Mouse (Mus musculus) spleen, postnatal 4 days (tissue): ENCODE results near the gene Anks1.
"Not testable (repeated sequence)": the region's sequence is repeated elsewhere in the genome, so short reads cannot be mapped to it uniquely, and the experiment has no call there.

Experiments used
- DNase-seq, 2 experiments: peaks; one replicate each; pipeline ENCODE4 v3.0.0; 2022; ENCODE audit warnings: low spot score in 2 of 2

The Anks1 gene

GRCm38 (mm10) chr17:27996320-27996719 is 87.2 kb downstream of the Anks1 start:
- DNase-seq = no peak

- no peak for DNase-seq
These were observed 88.1 kb downstream of the Anks1 start for GRCm38 (mm10) chr17:27997212-27997611.

GRCm38 (mm10) chr17:27999683-28000273 is 90.7 kb downstream of the Anks1 start:
- not testable (repeated sequence) for DNase-seq

GRCm38 (mm10) chr17:28000389-28000788 is 91.3 kb downstream of the Anks1 start:
- DNase-seq = no peak

- DNase-seq = no peak
These were observed 91.7 kb downstream of the Anks1 start for GRCm38 (mm10) chr17:28000851-28001250.

GRCm38 (mm10) chr17:28005393-28005792 is 96.3 kb downstream of the Anks1 start:
- DNase-seq = no peak

GRCm38 (mm10) chr17:28006208-28006607 is 97.1 kb downstream of the Anks1 start:
- no peak for DNase-seq

GRCm38 (mm10) chr17:28006611-28007010 is 97.5 kb downstream of the Anks1 start:
- DNase-seq = no peak

GRCm38 (mm10) chr17:28007179-28007811 is 98.2 kb downstream of the Anks1 start:
- DNase-seq = peak in 1 of 2 experiments; percentile 31

- peak; percentile 28 to 75 for DNase-seq
These were observed 98.9 kb downstream of the Anks1 start for GRCm38 (mm10) chr17:28007857-28008564.

GRCm38 (mm10) chr17:28008565-28008981 is 99.5 kb downstream of the Anks1 start:
- DNase-seq = no peak

- DNase-seq = no peak
These were observed 100.1 kb downstream of the Anks1 start for GRCm38 (mm10) chr17:28009066-28009715.

- DNase-seq = no peak
These were observed 100.6 kb downstream of the Anks1 start for GRCm38 (mm10) chr17:28009716-28010114.

GRCm38 (mm10) chr17:28010925-28011324 is 101.8 kb downstream of the Anks1 start:
- no peak for DNase-seq

- no peak for DNase-seq
These were observed 103.7 kb downstream of the Anks1 start for GRCm38 (mm10) chr17:28012851-28013250.

GRCm38 (mm10) chr17:28013259-28013875 is 104.3 kb downstream of the Anks1 start:
- peak; percentile 71 to 81 for DNase-seq

GRCm38 (mm10) chr17:28014449-28014848 is 105.3 kb downstream of the Anks1 start:
- DNase-seq = no peak

- DNase-seq = peak; percentile 42 to 76
These were observed 106.1 kb downstream of the Anks1 start for GRCm38 (mm10) chr17:28015068-28015730.

GRCm38 (mm10) chr17:28016056-28016797 is 107.1 kb downstream of the Anks1 start:
- peak in 1 of 2 experiments; percentile 35 for DNase-seq

- no peak for DNase-seq
These were observed 109.2 kb downstream of the Anks1 start for GRCm38 (mm10) chr17:28018344-28018743.

GRCm38 (mm10) chr17:28018776-28019175 is 109.7 kb downstream of the Anks1 start:
- DNase-seq = no peak
